Comparison of ENCODE assay signal across 8 mouse cellular contexts in genomic region chr8:84700941-84701911, GRCm38 (mm10). TPM values are rescaled to one million over a fixed set of nuclear protein-coding genes. Genes with fewer than 3 reads are reported as not detected.
DNase-seq lines count a peak whose midpoint lies in the region; ATAC-seq and TF ChIP-seq lines count a peak whose summit lies in the region.

TSS of gene Lyl1 (plus strand) at chr8:84701457.

- H3K4me3 ChIP-seq in lung, embryonic 14.5 days (ENCODE audit: low read depth, low read length): peak within 1 kb of the TSS; percentile 39

- WGBS in lung, embryonic 14.5 days: 7% methylated on average over 34 of the region's 34 CpGs

- H3K27me3 ChIP-seq in lung, embryonic 14.5 days (ENCODE audit: insufficient read depth, low read length): peaks cover 35% of the 10 kb centered on the region

- TF ChIP-seq CTCF in lung, embryonic 14.5 days (IDR thresholded peaks at IDR 0.05; ENCODE audit: low read depth): peak; percentile 53

- peaks cover 4% of the 10 kb centered on the region for H3K4me1 ChIP-seq in lung, embryonic 14.5 days (ENCODE audit: insufficient read depth)

- peaks cover 41% of the 10 kb centered on the region for H3K36me3 ChIP-seq in lung, embryonic 14.5 days (ENCODE audit: insufficient read depth)

- H3K4me2 ChIP-seq in lung, embryonic 14.5 days: peak within 1 kb of the TSS; percentile 60

- ATAC-seq in lung, embryonic 14.5 days (ENCODE audit: insufficient read depth): peak; percentile 65
- ATAC-seq in neutrophil, adult 5-6 weeks (ENCODE audit: extremely low read depth, insufficient number of reproducible peaks, low FRiP score, poor library complexity, severe bottlenecking): peak; percentile 39

- peak; percentile 77 for DNase-seq in MN1 (ENCODE audit: low spot score)
- peak; percentile 49 for DNase-seq in embryo, embryonic 10.5 days (ENCODE audit: low spot score)
- DNase-seq in heart, adult 8-10 months (ENCODE audit: low spot score): peak; percentile 86
- peak; percentile 69 for DNase-seq in kidney, adult 11 months
- DNase-seq in lung, embryonic 14.5 days: peak; percentile 72
- no peak for DNase-seq in frontal cortex, postnatal 25 days (ENCODE audit: low spot score in 2 of 2)
- no peak for DNase-seq in right cerebral cortex, postnatal 25 days

- peak within 1 kb of the TSS; percentile 55 for H3K9ac ChIP-seq in lung, embryonic 14.5 days

- no peaks in the 10 kb centered on the region for H3K9me3 ChIP-seq in lung, embryonic 14.5 days (ENCODE audit: low read depth, low read length)

- H3K27ac ChIP-seq in lung, embryonic 14.5 days (ENCODE audit: low read depth): peak within 1 kb of the TSS; percentile 77

RNA-seq across cellular contexts. Expression of gene Lyl1, which starts in this region (rescaled TPM):
- total RNA-seq in heart, adult 8-10 months (2022): 1 to 10 TPM; 3.5 to 4.8 (median 4.3) TPM
- polyA plus RNA-seq in lung, embryonic 14.5 days (2014; fragmentation: Nextera tagmentation; extraction: Ambion mirVana): 12.0 and 12.5 TPM in 2 replicates
- 54.5 and 59.7 TPM in 2 replicates for total RNA-seq in neutrophil, adult 5-6 weeks (2017)

Comparison
In these comparisons a context has a peak if more than half of its experiments do, and no peak if none do; other contexts are left out.
1. DNase-seq: peak in MN1 (single experiment), embryo, embryonic 10.5 days (single experiment), heart, adult 8-10 months (single experiment), kidney, adult 11 months (single experiment) and lung, embryonic 14.5 days (single experiment); none in frontal cortex, postnatal 25 days (0 of 2) and right cerebral cortex, postnatal 25 days (single experiment).